Mouse (Mus musculus): ENCODE data around the gene Spred2. TPM values are rescaled to one million over a fixed set of nuclear protein-coding genes. Genes with fewer than 3 reads are reported as not detected.

The Spred2 gene
- polyA plus RNA-seq, 1 experiment = 77.0 TPM

GRCm38 (mm10) chr11:19939305-19939730 is 15.1 kb downstream of the Spred2 start:
- TF ChIP-seq GATA1 (IDR thresholded peaks at IDR 0.05; ENCODE audit: low read length) = no peak

DNA sequence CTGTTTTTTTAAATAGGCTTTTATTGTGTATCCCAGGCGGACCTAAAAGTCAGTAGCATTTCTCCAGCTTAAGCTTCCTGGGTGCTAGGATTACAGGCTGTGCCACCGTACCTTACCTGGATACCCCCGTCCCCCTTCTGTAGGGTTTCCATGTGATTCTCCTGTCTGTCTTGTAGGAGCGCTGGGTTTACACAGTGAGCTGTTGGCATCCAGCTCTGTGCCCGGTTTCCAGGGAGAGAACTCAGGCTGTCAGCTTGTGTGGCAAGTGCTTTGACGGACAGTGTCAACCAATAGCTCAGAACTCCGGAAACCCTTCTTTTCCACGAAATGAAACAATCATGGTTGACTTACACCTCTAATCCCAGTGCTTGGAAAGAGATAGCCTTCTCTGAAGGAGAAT is 15.7 kb downstream of the Spred2 start:
- no peak for TF ChIP-seq GATA1 (IDR thresholded peaks at IDR 0.05; ENCODE audit: low read length)

DNA sequence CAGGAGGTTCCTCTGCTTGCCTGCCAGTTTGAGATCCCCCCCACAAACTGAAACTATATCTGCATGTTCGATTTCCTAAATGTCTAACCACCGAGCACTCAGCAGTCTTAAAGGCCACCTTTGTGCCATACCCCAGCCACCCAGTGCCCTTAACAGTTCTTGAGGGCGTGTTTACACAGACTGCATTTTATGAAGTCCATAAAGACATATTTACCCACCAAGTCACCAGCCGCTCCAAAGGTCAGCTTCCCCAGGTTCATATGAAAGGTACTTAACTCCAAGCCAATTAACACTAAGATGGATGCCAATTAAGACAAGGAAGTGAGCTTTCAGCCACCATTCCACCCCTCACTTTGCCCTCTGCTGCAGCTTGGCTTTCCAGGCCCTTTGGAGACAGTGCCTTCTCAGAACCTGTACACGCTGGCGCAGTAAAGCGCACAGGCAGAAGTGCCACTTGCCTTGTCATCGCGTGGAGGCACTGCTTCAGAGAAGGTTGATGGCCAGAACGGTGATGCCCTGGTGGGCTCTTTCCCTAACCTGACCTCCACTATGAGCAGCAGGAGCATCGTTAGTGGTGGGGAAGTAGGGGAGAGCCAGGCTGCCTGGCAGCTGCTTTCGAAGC is 17.1 kb downstream of the Spred2 start:
- no peak for TF ChIP-seq GATA1 (IDR thresholded peaks at IDR 0.05; ENCODE audit: low read length)

DNA sequence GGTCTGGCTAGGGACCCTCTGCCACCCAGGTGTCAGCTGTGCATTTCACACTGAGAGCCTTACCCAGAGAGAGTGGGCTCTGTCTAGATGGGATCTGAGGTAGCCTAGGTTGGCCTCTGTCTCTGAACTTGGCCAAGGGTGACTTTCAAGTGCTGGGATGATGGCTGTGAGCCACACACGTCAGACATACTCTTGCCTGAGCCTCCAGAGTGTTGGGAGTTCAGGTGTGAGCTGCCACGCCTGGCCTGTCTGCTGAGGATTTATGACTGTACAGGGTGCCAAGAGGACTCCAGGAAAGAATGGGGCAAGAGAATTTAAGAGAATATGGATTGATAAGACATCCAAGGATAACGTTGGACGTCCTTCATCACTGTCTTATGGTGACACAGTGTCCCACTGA is 17.8 kb downstream of the Spred2 start:
- no peak for TF ChIP-seq GATA1 (IDR thresholded peaks at IDR 0.05; ENCODE audit: low read length)

DNA sequence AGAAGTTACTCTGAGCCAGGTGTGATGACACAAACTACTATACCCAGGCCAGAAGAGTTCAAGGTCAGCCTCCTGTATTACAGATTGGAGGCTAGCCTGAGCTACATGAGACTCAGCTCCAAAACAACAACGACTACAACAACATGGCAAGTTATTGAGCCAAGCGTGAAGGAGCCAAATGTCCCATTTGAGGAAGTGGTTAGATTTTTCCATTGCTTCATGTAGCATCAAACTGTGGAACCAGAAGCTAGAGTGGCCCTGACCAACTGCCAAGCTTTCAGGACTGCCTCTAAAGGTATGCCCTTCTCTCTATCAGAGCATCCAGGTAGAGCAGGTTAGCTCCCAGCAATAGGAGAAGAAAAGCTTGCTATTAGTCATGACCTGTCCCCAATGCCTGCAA is 19.6 kb downstream of the Spred2 start:
- TF ChIP-seq GATA1 (IDR thresholded peaks at IDR 0.05; ENCODE audit: low read length) = no peak

DNA sequence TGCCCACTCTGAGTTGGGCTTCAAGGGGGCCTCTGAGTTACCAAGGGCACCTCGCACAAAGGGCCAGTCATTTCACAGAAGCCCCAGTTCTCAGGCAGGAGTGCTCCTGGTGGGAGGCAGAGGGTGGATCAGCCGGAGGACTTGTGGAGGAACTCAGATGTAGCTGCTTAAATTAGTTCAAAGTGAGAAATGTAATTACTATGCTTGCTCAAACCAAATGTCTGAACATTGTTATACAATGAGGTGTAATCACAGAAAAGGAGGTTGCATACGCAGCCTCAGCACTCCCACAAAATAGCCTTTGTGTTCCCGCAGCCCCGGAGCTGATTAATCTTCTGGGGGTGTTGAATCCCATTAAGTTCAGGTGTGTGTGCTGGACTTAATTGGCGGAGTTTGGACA is 20.5 kb downstream of the Spred2 start:
- no peak for TF ChIP-seq GATA1 (IDR thresholded peaks at IDR 0.05; ENCODE audit: low read length)

DNA sequence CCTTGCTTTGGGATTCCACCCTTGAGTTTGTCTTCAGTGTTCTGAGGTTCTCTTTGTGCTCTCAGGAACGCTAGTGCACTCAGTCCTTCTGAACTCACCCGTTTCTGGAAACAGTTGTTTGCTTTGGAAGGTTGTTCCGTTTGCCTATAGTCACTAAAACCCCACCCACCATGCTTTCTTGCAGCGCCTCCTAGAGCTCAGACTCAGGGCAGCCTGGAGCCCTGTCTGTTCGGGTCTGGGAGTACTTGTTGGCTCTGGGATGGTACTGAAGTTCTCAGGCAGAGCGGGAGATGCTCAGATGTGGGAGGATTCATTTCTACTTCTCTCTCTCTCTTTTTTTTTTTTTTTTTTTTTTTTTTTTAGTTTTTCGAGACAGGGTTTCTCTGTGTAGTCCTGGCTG is 22.5 kb downstream of the Spred2 start:
- no peak for TF ChIP-seq GATA1 (IDR thresholded peaks at IDR 0.05; ENCODE audit: low read length)

DNA sequence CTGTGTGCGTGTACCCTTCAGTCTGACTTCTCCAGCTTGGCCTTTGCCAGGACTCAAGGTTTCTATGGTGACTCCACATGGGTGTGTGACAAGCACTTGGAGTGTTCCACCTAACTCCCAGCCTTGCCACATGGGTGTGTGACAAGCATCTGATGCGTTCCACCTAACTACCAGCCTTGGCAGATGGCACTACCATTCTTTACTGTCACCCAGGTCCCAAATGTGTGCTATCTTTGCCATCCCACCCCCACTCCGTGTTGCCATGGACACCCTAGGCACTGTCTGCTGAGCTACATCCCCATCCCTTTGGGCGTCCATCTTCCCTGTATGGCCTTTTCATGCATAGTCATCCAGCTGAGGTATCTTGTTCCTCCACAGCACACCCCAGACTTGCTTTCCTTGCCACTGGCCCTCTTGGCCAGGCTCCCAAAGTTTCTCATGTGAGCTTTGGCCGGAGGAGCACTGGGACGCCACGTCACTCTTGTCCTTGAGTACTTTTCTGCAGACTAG is 23.5 kb downstream of the Spred2 start:
- no peak for TF ChIP-seq GATA1 (IDR thresholded peaks at IDR 0.05; ENCODE audit: low read length)

- TF ChIP-seq GATA1 (IDR thresholded peaks at IDR 0.05; ENCODE audit: low read length) = no peak
Observed at GRCm38 (mm10) chr11:19949725-19950124, 25.6 kb downstream of the Spred2 start.

DNA sequence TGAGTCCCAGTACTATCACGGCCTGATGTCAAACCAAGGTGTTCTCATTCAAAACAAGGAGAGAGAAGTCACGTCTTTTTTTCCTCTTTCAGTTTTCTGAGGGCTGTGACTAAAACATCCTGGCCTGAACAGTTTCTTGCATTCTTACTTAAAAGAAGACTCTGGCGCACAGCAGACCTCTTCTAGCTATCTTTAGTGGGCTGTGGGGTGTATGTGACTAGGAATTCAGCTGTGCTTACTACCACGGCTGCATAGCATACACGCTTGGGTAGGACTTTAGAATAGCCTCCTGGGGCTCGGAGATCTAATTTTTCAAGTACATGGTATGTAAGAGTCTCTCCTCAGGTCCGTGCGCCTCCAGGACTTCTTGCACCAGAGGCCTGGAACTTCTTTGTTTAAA is 26.0 kb downstream of the Spred2 start:
- TF ChIP-seq GATA1 (IDR thresholded peaks at IDR 0.05; ENCODE audit: low read length) = no peak

GRCm38 (mm10) chr11:19952963-19953362 is 28.8 kb downstream of the Spred2 start:
- no peak for TF ChIP-seq GATA1 (IDR thresholded peaks at IDR 0.05; ENCODE audit: low read length)

DNA sequence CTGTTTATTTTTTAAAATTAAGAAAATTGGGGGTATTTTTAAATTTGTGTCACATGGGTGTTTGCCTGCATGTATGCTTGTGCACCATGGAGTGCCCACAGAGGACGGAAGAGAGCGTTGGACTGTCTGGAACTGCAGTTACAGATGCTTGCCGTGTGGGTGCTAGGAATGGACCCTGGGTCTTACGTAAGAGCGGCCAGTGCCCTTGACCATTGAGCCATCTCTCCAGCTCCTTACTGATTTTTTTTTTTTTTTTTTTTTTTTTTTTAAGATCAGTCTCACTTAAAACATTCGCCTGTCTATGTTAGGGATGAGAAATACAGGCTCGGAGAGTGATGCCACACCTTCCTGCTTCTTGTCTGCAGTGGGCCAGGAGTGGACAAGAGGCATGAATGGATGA is 29.7 kb downstream of the Spred2 start:
- TF ChIP-seq GATA1 (IDR thresholded peaks at IDR 0.05; ENCODE audit: low read length) = no peak

DNA sequence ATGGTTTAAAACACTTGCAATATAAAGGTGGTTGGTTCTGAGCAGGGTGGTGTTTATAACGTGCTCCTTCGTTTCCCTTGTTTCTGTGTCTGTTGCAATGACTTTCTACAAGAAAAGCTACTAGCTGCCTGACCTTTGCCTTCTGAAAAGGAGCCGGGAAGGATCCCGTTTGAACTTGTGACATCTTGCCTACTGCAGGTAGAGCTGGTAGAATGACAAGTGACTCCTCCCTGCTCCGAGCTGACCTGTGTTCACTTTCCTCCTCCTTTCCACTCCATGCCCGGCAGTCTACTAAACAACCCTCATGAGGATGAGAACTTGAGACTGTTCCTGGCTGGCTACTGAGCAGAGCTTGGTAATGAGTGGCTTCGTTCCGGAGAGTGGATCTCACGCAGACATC is 30.9 kb downstream of the Spred2 start:
- no peak for TF ChIP-seq GATA1 (IDR thresholded peaks at IDR 0.05; ENCODE audit: low read length)

DNA sequence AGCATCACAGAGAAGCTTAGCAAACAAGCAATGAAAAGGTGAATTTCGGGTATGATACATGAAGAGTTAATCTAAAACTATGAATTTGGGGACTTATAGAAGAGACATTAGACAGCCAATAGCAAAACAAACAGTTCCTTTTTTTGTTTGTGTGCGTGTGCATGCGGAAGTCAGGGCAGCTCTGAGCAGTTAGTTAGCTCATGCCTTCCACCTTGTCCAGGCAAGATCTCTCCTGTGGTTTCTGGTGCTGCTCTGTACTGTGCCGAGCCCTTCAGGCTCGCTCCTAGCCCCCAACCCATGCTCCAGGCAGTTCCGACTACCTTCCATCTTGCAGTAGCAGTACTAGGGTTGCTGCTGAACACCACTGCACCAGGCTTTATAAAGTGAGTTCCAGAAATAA is 31.5 kb downstream of the Spred2 start:
- TF ChIP-seq GATA1 (IDR thresholded peaks at IDR 0.05; ENCODE audit: low read length) = no peak

DNA sequence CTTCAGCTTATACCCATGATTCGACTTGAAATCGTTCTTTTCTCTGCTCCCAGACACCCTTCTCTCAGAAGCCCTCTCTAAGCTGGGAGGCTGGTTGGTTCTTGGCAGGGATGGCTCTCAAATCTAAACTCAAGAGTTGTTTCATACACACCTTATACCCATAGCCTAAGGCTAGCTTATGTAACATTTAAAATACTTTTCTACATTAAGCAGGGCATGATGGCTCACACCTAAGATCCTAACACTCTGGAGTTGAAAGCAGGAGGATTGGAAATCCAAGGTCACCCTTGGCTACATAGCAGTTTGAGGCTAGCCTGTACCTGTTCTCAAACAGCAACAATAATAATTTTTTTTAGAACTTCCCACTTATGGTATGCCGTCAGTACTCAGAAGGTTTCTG is 34.8 kb downstream of the Spred2 start:
- TF ChIP-seq GATA1 (IDR thresholded peaks at IDR 0.05; ENCODE audit: low read length) = no peak

DNA sequence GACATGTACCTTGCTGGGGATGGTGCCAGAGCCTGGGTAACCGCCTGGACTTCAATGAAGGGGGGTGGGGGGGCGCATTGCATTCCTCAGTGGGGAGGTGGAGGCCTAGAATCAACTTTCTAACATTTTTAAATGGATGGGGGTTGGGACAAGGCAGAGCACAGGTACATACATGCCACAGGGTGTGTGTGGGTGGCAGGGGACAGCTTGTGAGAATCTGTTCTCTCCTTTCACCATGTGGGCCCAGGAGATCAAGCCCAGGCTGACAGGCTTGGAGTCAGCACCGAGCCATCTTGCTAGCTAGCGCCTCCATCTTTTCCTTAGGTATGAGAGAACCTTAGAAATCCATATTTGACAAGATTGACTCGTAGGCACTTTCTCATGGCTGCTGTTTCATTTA is 35.7 kb downstream of the Spred2 start:
- no peak for TF ChIP-seq GATA1 (IDR thresholded peaks at IDR 0.05; ENCODE audit: low read length)

- no peak for TF ChIP-seq GATA1 (IDR thresholded peaks at IDR 0.05; ENCODE audit: low read length)
Observed at GRCm38 (mm10) chr11:19960541-19960940, 36.4 kb downstream of the Spred2 start.

DNA sequence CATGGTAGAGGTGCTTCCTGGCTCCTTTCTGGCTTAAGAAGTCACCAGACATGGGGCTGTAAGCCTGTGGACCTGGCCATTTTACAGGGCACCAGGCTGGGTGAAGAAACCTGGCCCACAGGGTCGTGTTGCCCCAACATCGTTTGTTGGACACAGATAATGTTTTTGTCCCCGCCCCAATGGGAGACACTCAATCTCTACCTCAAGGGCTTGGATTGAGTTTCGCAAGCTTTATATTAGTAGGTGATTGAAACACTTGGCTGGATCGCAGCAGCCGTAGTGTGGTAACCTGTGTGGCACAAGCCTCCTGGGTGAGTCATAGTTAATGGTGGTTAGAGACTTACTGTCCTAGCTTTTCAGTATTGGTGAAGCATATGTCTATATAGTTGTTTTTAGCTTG is 36.9 kb downstream of the Spred2 start:
- TF ChIP-seq GATA1 (IDR thresholded peaks at IDR 0.05; ENCODE audit: low read length) = no peak

All from G1E-ER4 (cell line).